Mouse (Mus musculus) small intestine, adult 2 months (tissue): Measurements from ENCODE around the gene Kcnn4. TPM values are rescaled to one million over a fixed set of nuclear protein-coding genes. Genes with fewer than 3 reads are reported as not detected.

ENCODE experiments used
- H3K27ac ChIP-seq: fragments of 200-500 bp; 2 replicates; pipeline ENCODE4 v1.5.1; 2012; ENCODE audit warnings: low read depth, low read length, control low read depth, inconsistent platforms; ENCODE audit not compliant: insufficient read depth
- H3K27me3 ChIP-seq: fragments of 200-500 bp; 2 replicates; pipeline ENCODE4 v1.6.1; 2012; ENCODE audit warnings: mild to moderate bottlenecking, moderate library complexity, low read length, inconsistent platforms; ENCODE audit not compliant: control insufficient read depth, insufficient read depth
- H3K36me3 ChIP-seq: fragments of 200-500 bp; 2 replicates; pipeline ENCODE4 v1.6.1; 2012; ENCODE audit warnings: mild to moderate bottlenecking, low read length, control low read depth, inconsistent platforms; ENCODE audit not compliant: control insufficient read depth, insufficient read depth
- H3K4me1 ChIP-seq: fragments of 200-500 bp; 2 replicates; pipeline ENCODE4 v1.6.1; 2012; ENCODE audit warnings: low read length, inconsistent platforms, mixed read lengths; ENCODE audit not compliant: control insufficient read depth, insufficient read depth, insufficient read length
- H3K4me3 ChIP-seq: fragments of 200-500 bp; 2 replicates; pipeline ENCODE4 v1.5.1; 2012; ENCODE audit warnings: low read depth, mild to moderate bottlenecking, control low read depth, inconsistent platforms, low read length, moderate library complexity
- CTCF ChIP-seq: fragments of 200-500 bp; IDR thresholded peaks from 2 replicates; pipeline ENCODE4 v1.5.1; 2012; ENCODE audit warnings: low read depth, mild to moderate bottlenecking, control low read depth, inconsistent platforms, low read length, moderate library complexity, mixed read lengths; ENCODE audit not compliant: insufficient replicate concordance, insufficient read length; ENCODE audit errors: extremely low read depth
- POLR2A ChIP-seq: fragments of 200-500 bp; IDR thresholded peaks from 2 replicates; pipeline ENCODE4 v1.6.1; 2012; ENCODE audit warnings: low read depth, mild to moderate bottlenecking, control low read depth, inconsistent platforms, low read length, moderate library complexity
- WGBS: fragments of 180-500 bp; shearing (Covaris S2); methylation state at CpG from one replicate; pipeline ENCODE4 v1.1.7; 2018; 5-methylcytosine and 5-hydroxymethylcytosine counted together
- polyA plus RNA-seq: library from polyadenylated mRNA; depleted of rRNA; stranded (reverse); fragments of >200 nt; gene quantifications from 2 replicates; pipeline ENCODE4 v1.2.3, GENCODE M21; 2012

Kcnn4 gene
- polyA plus RNA-seq, 1 experiment: 95.5 TPM

- peaks cover 8% of the 10 kb centered on the region; the same call in 1 of the 2 replicates for H3K4me1 ChIP-seq
- H3K27me3 ChIP-seq: no peaks in the 10 kb centered on the region
- H3K4me3 ChIP-seq: no peak overlapping the region
- no peak overlapping the region for H3K27ac ChIP-seq
- H3K36me3 ChIP-seq: peaks cover 18% of the 10 kb centered on the region; the same call in 1 of the 2 replicates
- 73% methylated on average over 12 of the region's 12 CpGs for WGBS
- TF ChIP-seq POLR2A (no peak), CTCF (no peak)
Measured at GRCm38 (mm10) chr7:24423956-24424732, 54.1 kb downstream of the Kcnn4 start.

- peaks cover 15% of the 10 kb centered on the region; the same call in 1 of the 2 replicates for H3K36me3 ChIP-seq
- 83% methylated on average over 9 of the region's 9 CpGs for WGBS
- H3K4me1 ChIP-seq: peaks cover 8% of the 10 kb centered on the region; the same call in 1 of the 2 replicates
Measured at GRCm38 (mm10) chr7:24425919-24426318, 55.9 kb downstream of the Kcnn4 start.

GRCm38 (mm10) chr7:24427168-24427567 lies 57.1 kb downstream of the Kcnn4 start:
- no peak for TF ChIP-seq CTCF
- TF ChIP-seq POLR2A: no peak
- Histone ChIP-seq H3K4me1 (peaks cover 18% of the 10 kb centered on the region), H3K4me3 (no peak overlapping the region), H3K36me3 (peaks cover 6% of the 10 kb centered on the region; the same call in 1 of the 2 replicates), H3K27me3 (no peaks in the 10 kb centered on the region; the same call in 1 of the 2 replicates), H3K27ac (no peak overlapping the region)
- WGBS: 96% methylated on average over 8 of the region's 8 CpGs

More at GRCm38 (mm10) chr7:24425919-24426318, 55.9 kb downstream of the Kcnn4 start:
- Histone ChIP-seq H3K4me3 (no peak overlapping the region), H3K27ac (no peak overlapping the region), H3K27me3 (no peaks in the 10 kb centered on the region)
- TF ChIP-seq POLR2A (no peak), CTCF (no peak)

DNA sequence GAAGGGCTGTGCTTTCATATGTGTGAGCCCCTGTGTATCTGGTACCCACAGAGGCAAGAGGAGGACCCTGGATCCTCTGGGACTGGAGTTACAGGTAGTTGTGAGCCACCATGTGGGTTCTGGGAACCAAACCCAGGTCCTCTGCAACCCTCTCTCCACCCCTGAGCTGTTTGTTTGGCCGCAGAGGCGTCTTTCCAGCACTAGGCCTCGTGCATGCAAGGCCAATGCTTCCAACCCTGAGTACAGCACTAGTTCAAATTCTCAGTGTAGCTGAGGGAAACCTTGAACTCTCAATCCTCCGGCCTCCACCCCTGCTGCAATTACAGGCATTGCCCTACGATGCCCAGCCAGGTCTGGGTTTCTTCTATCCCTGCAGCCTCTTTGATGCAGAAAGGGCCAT lies 58.7 kb downstream of the Kcnn4 start:
- peaks cover 4% of the 10 kb centered on the region; the same call in 1 of the 2 replicates for H3K27me3 ChIP-seq
- peaks cover 13% of the 10 kb centered on the region for H3K4me1 ChIP-seq
- H3K36me3 ChIP-seq: no peaks in the 10 kb centered on the region
- TF ChIP-seq CTCF (no peak), POLR2A (no peak)
- H3K27ac ChIP-seq: no peak overlapping the region
- 91% methylated on average over 5 of the region's 5 CpGs for WGBS
- H3K4me3 ChIP-seq: no peak overlapping the region

DNA sequence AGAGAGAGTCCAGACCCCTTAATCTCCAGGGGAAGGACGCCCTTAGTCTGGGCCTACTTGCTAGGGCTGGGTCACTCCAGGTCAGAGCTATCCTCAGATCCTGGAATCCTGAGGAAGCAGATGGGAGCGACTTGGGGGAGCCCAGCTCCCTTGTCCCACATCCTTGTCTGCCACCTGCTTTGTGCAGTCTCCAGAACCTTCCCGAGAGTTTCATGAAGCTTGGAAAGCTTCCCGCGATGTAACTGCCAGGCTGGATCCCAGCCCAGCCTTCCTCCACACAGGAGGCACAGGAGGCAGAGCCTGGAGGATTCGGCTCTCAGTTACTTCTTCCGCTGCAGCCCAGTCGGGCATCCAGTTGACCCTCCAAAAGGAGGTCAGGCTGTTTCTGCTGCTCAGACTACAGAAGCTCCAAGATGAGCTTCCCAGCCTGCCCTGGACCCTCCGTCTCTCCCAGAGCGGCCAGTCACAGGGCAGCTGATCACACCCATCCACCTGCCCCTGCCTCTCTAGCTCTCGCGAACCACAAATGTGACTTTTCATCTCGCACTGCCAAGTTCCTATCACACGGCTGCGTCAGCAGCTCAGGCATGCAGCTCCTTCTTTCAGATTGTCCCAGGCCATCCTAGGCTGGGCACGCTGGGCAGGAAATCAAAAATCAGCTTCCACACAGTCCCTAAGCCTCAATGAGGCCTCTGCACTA lies 59.5 kb downstream of the Kcnn4 start:
- H3K4me1 ChIP-seq: peaks cover 10% of the 10 kb centered on the region
- no peaks in the 10 kb centered on the region for H3K36me3 ChIP-seq
- 32% methylated on average over 16 of the region's 16 CpGs for WGBS
- no peak overlapping the region for H3K4me3 ChIP-seq
- peaks cover 4% of the 10 kb centered on the region; the same call in 1 of the 2 replicates for H3K27me3 ChIP-seq
- no peak for TF ChIP-seq CTCF
- no peak for TF ChIP-seq POLR2A
- H3K27ac ChIP-seq: no peak overlapping the region

DNA sequence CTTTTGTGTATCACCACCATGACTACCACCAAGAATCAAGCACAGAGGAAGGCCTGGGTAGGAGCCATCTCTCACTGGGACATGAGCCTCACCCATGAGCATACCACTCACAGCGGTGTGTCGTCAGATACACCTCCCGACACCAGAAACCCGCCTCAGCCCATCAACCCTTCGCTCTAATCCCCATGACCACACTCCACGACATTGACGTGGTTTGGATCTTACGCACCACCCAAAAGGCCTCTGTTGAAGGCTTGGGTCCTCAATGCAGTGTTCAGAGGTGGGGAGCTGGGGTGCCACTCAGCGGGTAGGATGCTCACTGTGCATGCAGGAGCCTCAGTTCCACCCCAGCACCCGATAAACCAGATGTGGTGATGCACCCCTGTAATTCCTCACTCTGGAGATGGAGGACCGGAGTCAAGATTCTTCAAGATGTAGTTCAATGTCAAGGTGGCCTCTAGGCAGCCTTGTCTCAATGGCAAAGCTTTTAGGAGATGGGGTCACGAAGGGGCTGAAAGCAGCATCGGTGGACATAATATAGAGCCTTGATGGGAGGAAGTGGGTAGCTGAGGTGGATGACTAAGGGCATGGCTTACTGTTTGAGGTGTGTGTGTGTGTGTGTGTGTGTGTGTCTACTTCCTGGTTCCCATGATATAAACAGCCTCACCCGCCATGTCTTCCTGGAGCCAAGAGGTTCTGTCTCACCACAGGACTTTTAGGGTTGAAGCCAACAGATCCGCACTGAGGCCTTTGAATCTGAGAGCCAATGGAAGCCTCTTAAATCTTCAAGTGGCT lies 60.7 kb downstream of the Kcnn4 start:
- TF ChIP-seq CTCF: no peak
- no peak for TF ChIP-seq POLR2A
- peaks cover 10% of the 10 kb centered on the region for H3K4me1 ChIP-seq
- H3K4me3 ChIP-seq: no peak overlapping the region
- WGBS: 92% methylated on average over 15 of the region's 15 CpGs
- no peaks in the 10 kb centered on the region for H3K36me3 ChIP-seq
- H3K27me3 ChIP-seq: peaks cover 4% of the 10 kb centered on the region; the same call in 1 of the 2 replicates
- H3K27ac ChIP-seq: no peak overlapping the region

DNA sequence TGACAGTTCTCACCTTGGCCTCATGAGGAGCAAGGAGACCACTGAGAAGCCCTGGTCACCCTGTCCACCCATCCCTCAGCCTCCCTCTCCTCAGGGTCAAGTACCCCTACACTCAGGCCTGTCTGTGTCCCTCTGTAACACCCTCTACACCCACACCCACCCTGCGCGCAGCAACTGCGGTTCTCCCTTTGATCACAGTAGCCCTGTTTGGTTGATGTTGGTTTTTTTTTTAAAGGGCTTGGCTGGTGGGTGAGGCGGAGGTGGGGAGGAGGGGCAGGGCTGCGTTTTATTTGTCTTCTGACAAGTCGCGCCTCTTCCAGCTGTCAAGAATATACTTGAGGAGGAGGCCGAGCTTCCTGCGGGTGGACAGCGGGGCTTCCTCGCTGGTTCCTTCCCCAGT lies 61.6 kb downstream of the Kcnn4 start:
- no peak overlapping the region for H3K27ac ChIP-seq
- peaks cover 4% of the 10 kb centered on the region; the same call in 1 of the 2 replicates for H3K27me3 ChIP-seq
- H3K36me3 ChIP-seq: no peaks in the 10 kb centered on the region
- H3K4me1 ChIP-seq: peaks cover 10% of the 10 kb centered on the region
- WGBS: 36% methylated on average over 11 of the region's 11 CpGs
- no peak overlapping the region for H3K4me3 ChIP-seq
- no peak for TF ChIP-seq CTCF
- TF ChIP-seq POLR2A: no peak
